Mouse (Mus musculus) right cerebral cortex, postnatal 25 days (tissue): ENCODE measurements around the gene Kmt2b.

Source experiments
- DNase-seq: peaks from one replicate; pipeline ENCODE4 v3.0.0; 2022

The Kmt2b gene

GRCm38 (mm10) chr7:30563906-30564280 lies 24.6 kb downstream of the Kmt2b start:
- DNase-seq, result no peak

GRCm38 (mm10) chr7:30563117-30563905 lies 25.2 kb downstream of the Kmt2b start, which contains the start of the genes U2af1l4, Gm49396 and Psenen:
Gene U2af1l4 (plus strand): TSS chr7:30563301.
Gene Gm49396 (plus strand): TSS chr7:30563344.
Gene Psenen (minus strand): TSS chr7:30563627.
- DNase-seq, result peak; percentile 94

GRCm38 (mm10) chr7:30562526-30563116 lies 25.9 kb downstream of the Kmt2b start:
- peak; percentile 40 for DNase-seq

- no peak for DNase-seq
These were observed 28.2 kb downstream of the Kmt2b start for GRCm38 (mm10) chr7:30560296-30560695.

GRCm38 (mm10) chr7:30559443-30559954 lies 29.0 kb downstream of the Kmt2b start, which contains the start of gene Lin37:
Gene Lin37 (minus strand): TSS chr7:30559838.
- DNase-seq, result peak; percentile 96

GRCm38 (mm10) chr7:30558656-30559442 lies 29.7 kb downstream of the Kmt2b start:
- no peak for DNase-seq

GRCm38 (mm10) chr7:30557901-30558514 lies 30.5 kb downstream of the Kmt2b start:
- no peak for DNase-seq

GRCm38 (mm10) chr7:30556894-30557536 lies 31.5 kb downstream of the Kmt2b start:
- DNase-seq, result no peak

- no peak for DNase-seq
These were observed 34.5 kb downstream of the Kmt2b start for GRCm38 (mm10) chr7:30553810-30554584.

- no peak for DNase-seq
These were observed 35.4 kb downstream of the Kmt2b start for GRCm38 (mm10) chr7:30553021-30553589.

GRCm38 (mm10) chr7:30552102-30553020 lies 36.2 kb downstream of the Kmt2b start, which contains the start of the genes Hspb6 and Proser3:
Gene Hspb6 (plus strand): TSS chr7:30552178.
Gene Proser3 (minus strand): TSS chr7:30552299.
- peak; percentile 95 for DNase-seq

- DNase-seq, result no peak
These were observed 37.0 kb downstream of the Kmt2b start for GRCm38 (mm10) chr7:30551445-30552101.

GRCm38 (mm10) chr7:30550603-30551002 lies 37.9 kb downstream of the Kmt2b start:
- DNase-seq, result no peak

GRCm38 (mm10) chr7:30549880-30550279 lies 38.6 kb downstream of the Kmt2b start:
- DNase-seq, result no peak

- DNase-seq, result no peak
These were observed 44.2 kb downstream of the Kmt2b start for GRCm38 (mm10) chr7:30544327-30544726.

- no peak for DNase-seq
These were observed 48.0 kb downstream of the Kmt2b start for GRCm38 (mm10) chr7:30540572-30540971.

- DNase-seq, result peak; percentile 98
These were observed 53.6 kb downstream of the Kmt2b start, which contains the start of gene Arhgap33 for GRCm38 (mm10) chr7:30534633-30535577. Gene Arhgap33 (minus strand): TSS chr7:30535060.
